Mouse (Mus musculus): ENCODE data around the gene Eif5a. TPM values are rescaled to one million over a fixed set of nuclear protein-coding genes. Genes with fewer than 3 reads are reported as not detected.
"Not testable (repeated sequence)": the region's sequence is repeated elsewhere in the genome, so short reads cannot be mapped to it uniquely, and the experiment has no call there.

Gene Eif5a
- polyA plus RNA-seq, 1 experiment = 326 TPM

- H3K4me3 ChIP-seq (ENCODE audit: insufficient read depth, low read length) = no peak overlapping the region
- TF ChIP-seq CTCF (IDR thresholded peaks at IDR 0.05; ENCODE audit: low read depth, low read length) (no peak), POLR2A (IDR thresholded peaks at IDR 0.05; ENCODE audit: borderline replicate concordance, low read depth, low read length) (no peak)
- peaks cover 12% of the 10 kb centered on the region for H3K4me1 ChIP-seq (ENCODE audit: control insufficient read depth, insufficient read depth, low read length)
- no peak overlapping the region for H3K27ac ChIP-seq (ENCODE audit: insufficient read depth, low read depth, low read length)
Observed at GRCm38 (mm10) chr11:69929712-69930111, 8.0 kb upstream of the Eif5a start.

- H3K4me1 ChIP-seq (ENCODE audit: control insufficient read depth, insufficient read depth, low read length) = peaks cover 21% of the 10 kb centered on the region
- H3K27ac ChIP-seq (ENCODE audit: insufficient read depth, low read depth, low read length) = no peak overlapping the region
- TF ChIP-seq CTCF (IDR thresholded peaks at IDR 0.05; ENCODE audit: low read depth, low read length) (no peak), POLR2A (IDR thresholded peaks at IDR 0.05; ENCODE audit: borderline replicate concordance, low read depth, low read length) (no peak)
- H3K4me3 ChIP-seq (ENCODE audit: insufficient read depth, low read length) = no peak overlapping the region
Observed at GRCm38 (mm10) chr11:69927501-69927900, 5.7 kb upstream of the Eif5a start.

GRCm38 (mm10) chr11:69922796-69923195 is 1.0 kb upstream of the Eif5a start:
- Histone ChIP-seq H3K4me3 (ENCODE audit: insufficient read depth, low read length) (no peak overlapping the region), H3K4me1 (ENCODE audit: control insufficient read depth, insufficient read depth, low read length) (peaks cover 20% of the 10 kb centered on the region), H3K27ac (ENCODE audit: insufficient read depth, low read depth, low read length) (peak overlapping the region; percentile 94)
- TF ChIP-seq CTCF (IDR thresholded peaks at IDR 0.05; ENCODE audit: low read depth, low read length) (no peak), POLR2A (IDR thresholded peaks at IDR 0.05; ENCODE audit: borderline replicate concordance, low read depth, low read length) (no peak)

- H3K27ac ChIP-seq (ENCODE audit: insufficient read depth, low read depth, low read length) = peak overlapping the region; percentile 94
- H3K4me3 ChIP-seq (ENCODE audit: insufficient read depth, low read length) = peak overlapping the region; percentile 81
- TF ChIP-seq CTCF (IDR thresholded peaks at IDR 0.05; ENCODE audit: low read depth, low read length) = no peak
- TF ChIP-seq POLR2A (IDR thresholded peaks at IDR 0.05; ENCODE audit: borderline replicate concordance, low read depth, low read length) = no peak
- peaks cover 25% of the 10 kb centered on the region for H3K4me1 ChIP-seq (ENCODE audit: control insufficient read depth, insufficient read depth, low read length)
Observed at GRCm38 (mm10) chr11:69922012-69922756, 426 bp upstream of the Eif5a start.

GRCm38 (mm10) chr11:69920266-69921031 is 1.3 kb downstream of the Eif5a start:
- Histone ChIP-seq H3K27ac (ENCODE audit: insufficient read depth, low read depth, low read length) (peak overlapping the region; percentile 94), H3K4me3 (ENCODE audit: insufficient read depth, low read length) (peak overlapping the region; percentile 96), H3K4me1 (ENCODE audit: control insufficient read depth, insufficient read depth, low read length) (peaks cover 33% of the 10 kb centered on the region)
- TF ChIP-seq POLR2A (IDR thresholded peaks at IDR 0.05; ENCODE audit: borderline replicate concordance, low read depth, low read length) (no peak), CTCF (IDR thresholded peaks at IDR 0.05; ENCODE audit: low read depth, low read length) (no peak)

GRCm38 (mm10) chr11:69919661-69920265 is 2.0 kb downstream of the Eif5a start:
- Histone ChIP-seq H3K27ac (ENCODE audit: insufficient read depth, low read depth, low read length) (peak overlapping the region; percentile 94), H3K4me1 (ENCODE audit: control insufficient read depth, insufficient read depth, low read length) (peaks cover 33% of the 10 kb centered on the region), H3K4me3 (ENCODE audit: insufficient read depth, low read length) (peak overlapping the region; percentile 96)
- TF ChIP-seq CTCF (IDR thresholded peaks at IDR 0.05; ENCODE audit: low read depth, low read length) = no peak
- TF ChIP-seq POLR2A (IDR thresholded peaks at IDR 0.05; ENCODE audit: borderline replicate concordance, low read depth, low read length) = no peak

- Histone ChIP-seq H3K4me3 (ENCODE audit: insufficient read depth, low read length) (peak overlapping the region; percentile 96), H3K4me1 (ENCODE audit: control insufficient read depth, insufficient read depth, low read length) (peaks cover 33% of the 10 kb centered on the region), H3K27ac (ENCODE audit: insufficient read depth, low read depth, low read length) (peak overlapping the region; percentile 45; the same call in 1 of the 2 replicates)
- TF ChIP-seq CTCF (IDR thresholded peaks at IDR 0.05; ENCODE audit: low read depth, low read length) (no peak), POLR2A (IDR thresholded peaks at IDR 0.05; ENCODE audit: borderline replicate concordance, low read depth, low read length) (no peak)
Observed at GRCm38 (mm10) chr11:69919053-69919452, 2.7 kb downstream of the Eif5a start.

- 0 out of 2 replicates have a peak overlapping the region, but pooled peaks have one; percentile 96 for H3K4me3 ChIP-seq (ENCODE audit: insufficient read depth, low read length)
- H3K4me1 ChIP-seq (ENCODE audit: control insufficient read depth, insufficient read depth, low read length) = peaks cover 28% of the 10 kb centered on the region
- H3K27ac ChIP-seq (ENCODE audit: insufficient read depth, low read depth, low read length) = no peak overlapping the region
- TF ChIP-seq POLR2A (IDR thresholded peaks at IDR 0.05; ENCODE audit: borderline replicate concordance, low read depth, low read length) (no peak), CTCF (IDR thresholded peaks at IDR 0.05; ENCODE audit: low read depth, low read length) (no peak)
Observed at GRCm38 (mm10) chr11:69918118-69918517, 3.6 kb downstream of the Eif5a start.

GRCm38 (mm10) chr11:69917379-69917948 is 4.3 kb downstream of the Eif5a start:
- Histone ChIP-seq H3K4me1 (ENCODE audit: control insufficient read depth, insufficient read depth, low read length) (peaks cover 26% of the 10 kb centered on the region), H3K27ac (ENCODE audit: insufficient read depth, low read depth, low read length) (no peak overlapping the region), H3K4me3 (ENCODE audit: insufficient read depth, low read length) (no peak overlapping the region; the same call in 1 of the 2 replicates)
- TF ChIP-seq POLR2A (IDR thresholded peaks at IDR 0.05; ENCODE audit: borderline replicate concordance, low read depth, low read length) = no peak
- TF ChIP-seq CTCF (IDR thresholded peaks at IDR 0.05; ENCODE audit: low read depth, low read length) = no peak

GRCm38 (mm10) chr11:69916652-69917378 is 4.9 kb downstream of the Eif5a start:
- not testable (repeated sequence) for H3K4me3 ChIP-seq (ENCODE audit: insufficient read depth, low read length); H3K27ac ChIP-seq (ENCODE audit: insufficient read depth, low read depth, low read length)
- peaks cover 26% of the 10 kb centered on the region for H3K4me1 ChIP-seq (ENCODE audit: control insufficient read depth, insufficient read depth, low read length)

All from bone marrow macrophage, adult 2 months (primary cell).